Mouse (Mus musculus): ENCODE measurements around the gene Sufu. TPM values are rescaled to one million over a fixed set of nuclear protein-coding genes. Genes with fewer than 3 reads are reported as not detected.
A peak's percentile ranks its signal among the peaks of the same experiment; 100 is the strongest.

Sufu gene
- polyA plus RNA-seq (2012; rRNA removed) = 10.5 and 12.4 TPM in 2 replicates

DNA sequence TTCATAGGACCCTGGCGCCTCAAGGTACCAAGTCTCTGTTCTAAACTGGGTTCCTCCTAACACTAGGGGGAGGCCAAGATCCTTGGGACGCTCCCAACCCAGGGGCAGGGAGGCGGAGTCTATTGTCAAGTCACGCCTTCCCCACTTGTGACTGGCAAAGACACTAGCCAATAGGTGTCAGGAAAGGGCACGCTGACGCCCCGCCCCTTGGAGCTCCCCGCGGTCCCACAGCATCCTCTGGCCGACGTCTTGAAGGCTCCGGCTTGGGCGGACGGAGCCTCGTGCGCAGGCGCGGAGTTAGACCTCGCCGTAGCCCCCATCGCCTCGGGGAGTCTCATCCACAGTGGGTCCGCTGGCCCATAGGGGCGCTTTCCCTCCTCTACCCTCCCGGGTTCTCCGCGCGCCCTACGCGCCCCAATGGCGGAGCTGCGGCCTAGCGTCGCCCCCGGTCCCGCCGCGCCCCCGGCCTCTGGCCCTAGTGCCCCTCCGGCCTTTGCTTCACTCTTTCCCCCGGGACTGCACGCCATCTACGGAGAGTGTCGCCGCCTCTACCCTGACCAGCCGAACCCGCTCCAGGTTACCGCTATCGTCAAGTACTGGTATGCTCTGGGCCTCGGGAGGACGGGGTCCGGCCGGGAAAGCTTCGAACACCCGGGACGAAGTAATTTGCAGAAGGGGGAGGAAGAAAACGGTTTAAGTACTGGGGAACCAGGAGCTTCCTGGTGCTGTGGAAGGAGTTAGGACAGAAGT lies at the start of gene Sufu:
Gene Sufu (plus strand): TSS at position 211 of the 750 bp plus-strand sequence.
- peak; percentile 98 to 99 for DNase-seq (ENCODE audit: extremely low spot score in 1 of 2, low spot score in 1 of 2)

GRCm38 (mm10) chr19:46347146-46347545 lies 49.5 kb upstream of the Sufu start:
- DNase-seq (ENCODE audit: extremely low spot score in 1 of 2, low spot score in 1 of 2) = no peak

DNA sequence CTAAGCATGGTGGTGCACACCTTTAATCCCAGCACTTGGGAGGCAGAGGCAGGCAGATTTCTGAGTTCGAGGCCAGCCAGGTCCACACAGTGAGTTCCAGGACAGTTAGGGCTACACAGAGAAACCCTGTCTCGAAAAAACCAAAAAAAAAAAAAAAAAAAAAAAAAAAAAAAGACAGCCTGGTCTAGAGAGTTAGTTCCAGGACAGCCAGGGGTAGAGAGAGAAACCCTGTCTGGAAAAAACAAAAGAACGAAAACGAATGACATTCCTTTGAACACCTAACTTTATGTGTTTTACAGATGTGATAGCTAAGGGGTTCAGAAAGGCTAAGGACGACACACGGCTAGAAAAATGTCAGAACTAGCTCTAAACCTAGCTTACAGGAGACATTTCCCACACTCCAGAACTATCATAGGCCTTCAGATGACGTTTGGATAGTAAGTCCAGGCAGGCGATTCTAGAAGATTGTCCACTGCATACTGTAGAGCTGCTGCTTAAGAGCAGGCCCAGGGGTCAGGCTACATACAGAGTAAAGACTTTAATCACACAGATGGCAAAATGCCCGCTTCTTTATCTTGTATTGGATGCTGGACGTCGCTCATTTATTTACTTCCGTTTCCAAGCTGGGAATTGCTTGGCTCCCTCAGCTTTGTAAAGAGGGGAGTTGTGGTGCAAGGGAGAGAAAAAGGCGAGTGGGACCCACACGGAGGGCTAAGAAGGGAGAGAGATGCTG lies 48.6 kb upstream of the Sufu start:
- DNase-seq (ENCODE audit: extremely low spot score in 1 of 2, low spot score in 1 of 2) = peak in 1 of 2 experiments; percentile 38

- peak; percentile 86 to 92 for DNase-seq (ENCODE audit: extremely low spot score in 1 of 2, low spot score in 1 of 2)
Measured at GRCm38 (mm10) chr19:46348761-46349458, 47.8 kb upstream of the Sufu start.

DNA sequence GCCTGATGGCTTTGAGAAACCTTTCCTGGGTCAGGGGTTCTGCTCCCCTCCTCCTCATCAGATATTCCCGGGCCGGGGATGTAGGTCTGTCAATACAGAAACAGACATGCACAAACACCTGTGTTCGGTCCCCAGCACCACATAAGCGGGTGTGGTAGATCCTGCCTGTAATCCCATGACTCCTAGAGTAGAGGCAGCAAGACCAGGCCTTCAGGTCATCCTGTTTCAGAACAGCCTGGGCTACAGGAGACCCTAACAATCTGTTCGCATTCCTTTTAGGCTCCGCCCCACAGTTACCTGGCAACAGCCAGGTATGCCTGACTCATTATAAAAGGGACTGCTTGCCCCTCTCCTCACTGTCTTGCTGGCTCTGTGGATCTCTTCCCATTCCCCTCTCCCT lies 47.1 kb upstream of the Sufu start:
- no peak for DNase-seq (ENCODE audit: extremely low spot score in 1 of 2, low spot score in 1 of 2)

DNA sequence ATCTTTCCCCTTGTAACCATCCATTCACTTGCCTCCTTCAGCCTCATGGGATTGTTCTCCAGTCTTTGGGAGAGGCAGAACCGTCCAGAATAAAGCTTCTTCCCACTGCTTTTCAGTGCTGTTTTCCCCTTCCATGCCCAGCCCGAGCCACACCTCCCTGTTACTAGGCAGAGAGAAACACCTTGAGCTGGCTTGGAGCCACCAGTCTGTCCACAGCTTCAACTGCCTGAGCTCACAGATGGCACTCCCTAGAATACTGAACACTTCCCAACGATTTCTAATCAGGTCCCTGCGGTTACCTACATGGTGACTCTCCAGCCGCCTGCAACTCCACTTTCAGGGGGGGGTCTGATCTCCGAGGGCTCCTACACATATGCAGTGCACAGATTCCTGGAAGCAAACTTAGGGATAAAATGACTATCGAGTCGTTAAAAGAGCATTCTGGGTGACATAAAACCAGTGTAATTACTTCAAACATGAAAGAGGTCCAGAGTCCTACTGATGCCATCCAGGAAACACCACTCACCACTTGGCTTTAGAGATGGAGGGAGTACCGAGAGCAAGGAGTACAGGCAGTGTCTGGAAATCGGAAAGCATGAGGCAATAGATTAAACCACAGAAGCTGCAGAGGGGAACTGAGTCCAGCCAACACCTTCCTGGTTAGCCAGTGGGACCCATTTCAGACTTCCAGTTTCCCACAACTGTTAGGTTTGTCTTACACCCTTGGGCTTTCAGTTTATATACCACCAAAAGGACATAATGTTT lies 46.3 kb upstream of the Sufu start, which contains the start of gene 2310034G01Rik:
Gene 2310034G01Rik (minus strand): TSS at position 135 of the 765 bp plus-strand sequence.
- DNase-seq (ENCODE audit: extremely low spot score in 1 of 2, low spot score in 1 of 2) = no peak

GRCm38 (mm10) chr19:46356701-46357138 lies 40.0 kb upstream of the Sufu start:
- peak; percentile 87 to 93 for DNase-seq (ENCODE audit: extremely low spot score in 1 of 2, low spot score in 1 of 2)

DNA sequence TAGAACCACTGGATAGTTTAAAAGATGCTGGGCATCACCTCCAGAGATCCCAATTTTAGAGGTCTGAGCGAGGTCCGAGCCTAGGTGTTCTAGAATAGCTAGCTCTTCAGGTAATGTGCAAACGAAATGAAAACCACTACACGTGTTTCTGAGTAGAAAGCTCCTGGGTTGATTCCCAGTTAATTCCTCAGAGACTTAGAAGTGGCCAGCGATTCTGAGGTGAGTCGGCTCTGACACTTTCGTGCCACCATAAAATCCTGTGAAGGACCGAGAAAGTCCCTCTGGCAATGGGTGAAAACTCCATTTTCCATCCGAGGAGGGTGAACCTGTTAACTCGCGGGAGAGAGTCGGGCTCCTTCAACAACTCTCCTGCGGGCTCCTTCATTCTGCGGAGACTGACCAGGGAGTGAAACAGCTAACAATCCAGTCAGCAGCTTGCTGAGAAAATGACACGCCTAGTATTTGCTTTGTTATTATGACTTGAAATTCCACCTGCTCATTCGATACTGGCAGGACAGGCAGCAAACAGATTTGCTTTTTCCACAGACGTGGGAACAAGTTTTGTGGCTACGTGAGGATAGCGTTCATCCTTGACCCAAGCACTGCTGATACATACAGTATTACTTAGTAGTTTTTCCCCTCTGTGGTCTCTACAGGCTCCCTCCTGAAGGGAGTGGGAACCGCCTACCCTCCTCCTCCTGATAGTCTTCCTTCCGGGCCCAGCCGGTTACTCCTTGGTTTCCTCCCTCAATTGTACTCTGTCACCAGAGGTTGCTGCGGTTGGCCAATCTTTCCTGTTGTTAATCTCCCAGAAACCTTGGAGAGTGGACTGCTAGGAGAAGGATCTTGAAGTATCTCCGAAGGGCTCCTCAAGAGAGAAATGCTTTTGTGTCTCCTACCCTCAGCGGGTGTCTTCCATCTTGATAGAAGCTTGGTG lies 39.1 kb upstream of the Sufu start:
- no peak for DNase-seq (ENCODE audit: extremely low spot score in 1 of 2, low spot score in 1 of 2)

DNA sequence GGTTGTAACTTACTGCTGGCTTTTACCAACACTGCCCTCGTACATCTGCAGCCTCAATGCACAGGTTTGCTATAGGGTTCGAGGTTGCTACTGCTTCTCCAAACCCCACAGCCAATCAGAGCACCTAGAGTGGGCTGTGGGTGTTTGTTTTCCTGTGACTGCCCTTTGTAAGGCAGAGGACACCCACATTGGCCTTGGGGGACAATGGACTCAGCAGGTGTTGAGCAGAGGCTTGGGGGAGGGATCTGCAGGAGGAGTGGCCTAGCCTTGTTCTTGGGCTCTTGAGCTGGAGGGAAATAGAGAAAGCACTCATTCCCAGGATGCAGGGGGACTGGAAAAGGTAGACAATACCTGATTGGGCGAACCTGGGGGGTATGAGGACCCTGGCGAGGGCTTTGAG lies 38.3 kb upstream of the Sufu start:
- no peak for DNase-seq (ENCODE audit: extremely low spot score in 1 of 2, low spot score in 1 of 2)

DNA sequence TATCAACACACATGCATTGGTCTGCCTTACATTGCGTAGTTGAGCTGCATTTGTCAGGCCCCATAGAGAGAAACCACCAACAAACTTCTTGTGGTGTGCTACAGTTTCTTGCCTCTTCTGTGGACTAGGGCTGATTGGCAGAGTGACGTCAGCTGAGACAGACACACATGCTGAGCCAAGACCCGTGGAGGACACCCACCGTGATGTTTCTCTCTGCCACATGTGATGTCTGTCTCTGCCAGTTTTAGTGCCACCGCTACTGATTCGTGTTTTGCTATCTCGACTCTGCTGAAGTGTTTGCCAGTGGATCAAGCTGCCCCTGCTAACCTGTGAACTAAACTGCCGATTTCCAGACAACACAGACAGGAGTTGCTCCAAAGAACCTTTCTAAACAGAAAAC lies 34.6 kb upstream of the Sufu start:
- DNase-seq (ENCODE audit: extremely low spot score in 1 of 2, low spot score in 1 of 2) = no peak

GRCm38 (mm10) chr19:46363294-46364009 lies 33.2 kb upstream of the Sufu start:
- no peak for DNase-seq (ENCODE audit: extremely low spot score in 1 of 2, low spot score in 1 of 2)

DNA sequence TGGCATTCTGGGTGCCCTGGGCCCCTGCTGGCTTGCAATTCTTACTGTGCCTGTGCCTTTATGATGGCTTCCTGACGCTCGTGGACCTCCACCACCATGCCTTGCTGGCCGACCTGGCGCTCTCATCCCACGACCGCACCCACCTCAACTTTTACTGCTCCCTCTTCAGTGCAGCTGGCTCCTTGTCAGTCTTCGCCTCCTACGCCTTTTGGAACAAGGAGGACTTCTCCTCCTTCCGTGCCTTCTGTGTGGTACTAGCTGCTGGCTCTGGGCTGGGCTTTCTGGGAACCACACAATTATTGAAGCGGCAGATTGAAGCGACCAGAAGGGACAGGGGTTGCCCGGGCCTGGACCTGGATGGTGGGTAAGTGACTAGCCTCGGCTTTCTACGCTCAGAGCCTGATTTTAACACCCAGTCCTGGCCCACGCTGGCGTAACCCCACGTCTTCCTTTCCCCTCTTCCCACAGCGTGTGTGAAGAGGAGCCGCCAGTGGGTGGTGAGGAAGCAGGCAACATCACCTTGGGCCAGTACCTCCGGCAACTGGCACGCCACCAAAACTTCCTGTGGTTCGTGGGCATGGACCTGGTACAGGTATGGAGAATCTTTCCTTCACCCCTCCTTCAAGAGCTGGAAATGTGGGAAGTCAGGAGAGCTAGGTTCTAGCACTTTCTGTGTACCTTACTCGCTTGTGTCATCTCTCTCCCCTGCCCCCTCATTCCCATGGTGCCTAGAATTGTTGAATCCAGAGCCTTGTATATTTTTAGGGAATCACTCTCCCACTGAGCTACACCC lies 28.7 kb upstream of the Sufu start:
- peak; percentile 50 to 70 for DNase-seq (ENCODE audit: extremely low spot score in 1 of 2, low spot score in 1 of 2)

DNA sequence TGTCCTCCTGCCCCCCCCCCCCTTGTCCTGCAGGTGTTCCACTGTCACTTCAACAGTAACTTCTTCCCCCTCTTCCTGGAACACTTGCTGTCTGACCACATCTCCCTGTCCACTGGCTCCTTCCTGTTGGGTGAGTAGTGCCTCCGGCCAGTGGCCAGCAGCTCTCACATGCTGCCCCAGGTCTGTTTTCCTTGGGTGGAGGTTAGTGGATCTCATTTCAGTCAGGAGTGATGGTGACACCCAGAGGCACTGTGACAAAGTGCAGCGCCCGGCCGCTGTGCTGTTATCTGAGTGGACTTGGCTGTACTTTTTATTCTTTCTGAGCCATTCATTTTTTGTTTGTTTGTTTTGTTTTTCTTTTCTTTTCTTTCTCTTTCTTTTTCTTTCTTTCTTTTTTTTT lies 27.5 kb upstream of the Sufu start:
- DNase-seq (ENCODE audit: extremely low spot score in 1 of 2, low spot score in 1 of 2) = peak in 1 of 2 experiments; percentile 76

DNA sequence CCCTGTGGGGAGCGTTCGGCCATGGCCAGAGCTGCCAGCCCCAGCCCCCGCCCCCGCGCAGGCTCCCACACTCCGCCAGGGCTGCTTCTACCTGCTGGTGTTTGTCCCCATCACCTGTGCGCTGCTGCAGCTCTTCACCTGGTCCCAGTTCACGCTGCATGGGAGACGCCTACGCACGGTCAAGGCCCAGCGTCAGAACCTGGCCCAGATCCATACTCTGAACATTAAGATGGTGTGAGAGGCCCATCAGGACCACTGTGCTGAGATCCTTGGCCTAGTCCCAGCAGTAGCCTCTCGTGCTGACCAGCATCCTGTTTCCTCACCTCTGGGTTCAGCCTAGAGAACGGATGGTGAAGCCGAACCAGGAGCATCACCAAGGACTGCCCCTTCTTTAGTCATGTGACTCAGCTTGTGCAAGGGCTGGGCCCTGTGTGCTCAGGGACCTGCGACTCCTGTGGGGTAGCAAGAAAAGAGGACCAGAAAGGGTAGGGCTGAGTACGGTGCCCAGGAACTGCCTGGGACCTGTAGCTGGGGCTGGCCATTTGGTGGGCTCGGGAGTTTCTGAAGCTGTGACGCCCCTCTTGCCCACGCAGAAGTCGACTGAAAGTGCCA lies 22.1 kb upstream of the Sufu start:
- no peak for DNase-seq (ENCODE audit: extremely low spot score in 1 of 2, low spot score in 1 of 2)

DNA sequence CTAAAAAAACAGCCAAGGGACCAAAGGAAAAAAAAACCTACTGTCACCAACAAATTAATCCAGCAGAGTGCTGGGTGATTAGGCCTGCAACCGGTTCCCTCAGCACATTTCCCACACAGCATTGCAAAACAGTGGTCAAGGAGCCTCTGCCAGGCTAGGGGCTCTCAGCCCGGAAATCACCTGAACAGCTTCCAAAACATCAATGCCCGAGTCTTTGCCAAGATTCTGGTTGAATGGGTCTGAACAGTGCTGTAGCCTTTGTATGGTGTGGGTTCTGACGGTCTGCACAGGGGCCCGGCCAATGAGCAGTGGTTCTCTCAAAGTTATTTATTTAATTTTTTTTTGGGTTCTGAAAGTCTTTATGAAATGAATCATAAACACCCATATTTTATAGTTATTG lies 21.2 kb upstream of the Sufu start:
- DNase-seq (ENCODE audit: extremely low spot score in 1 of 2, low spot score in 1 of 2) = peak in 1 of 2 experiments; percentile 59

DNA sequence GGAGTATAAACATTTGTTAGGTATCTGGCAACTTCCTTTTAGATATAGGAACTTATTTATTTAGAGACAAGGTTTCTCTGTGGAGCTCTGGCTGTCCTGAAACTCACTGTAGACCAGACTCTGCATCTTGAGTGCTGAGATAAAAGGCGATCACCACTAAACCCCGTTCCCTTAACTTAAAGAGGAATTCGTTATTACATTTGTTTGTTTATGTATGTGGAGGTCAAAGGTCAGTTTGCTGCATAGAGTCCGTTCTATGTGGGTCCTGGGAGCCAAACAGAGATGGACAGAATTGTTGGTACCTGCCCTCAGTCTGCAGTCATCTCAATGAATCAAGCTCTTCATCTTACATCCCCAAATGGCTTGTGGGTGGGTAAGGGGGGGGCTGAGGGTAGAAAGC lies 20.8 kb upstream of the Sufu start:
- DNase-seq (ENCODE audit: extremely low spot score in 1 of 2, low spot score in 1 of 2) = no peak

DNA sequence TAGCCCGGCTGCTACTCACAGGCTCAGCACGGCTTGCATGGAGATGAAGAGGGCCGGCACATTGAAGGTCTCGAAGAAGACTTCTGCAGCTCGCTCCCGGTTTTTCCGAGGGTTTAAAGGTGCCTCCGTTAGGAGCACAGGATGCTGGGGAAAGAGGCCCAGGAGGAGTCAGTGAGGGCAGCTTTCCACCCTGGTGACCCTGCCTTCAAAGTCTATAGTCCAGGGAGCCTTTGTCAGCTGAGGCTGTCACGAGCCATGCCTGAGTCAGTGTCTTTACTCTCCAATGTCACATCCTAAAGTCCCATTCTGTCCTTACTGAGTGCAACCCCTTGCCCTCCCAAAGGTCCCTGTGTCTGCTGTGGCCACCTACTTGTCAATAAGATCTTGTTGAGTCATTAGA lies 14.4 kb upstream of the Sufu start:
- DNase-seq (ENCODE audit: extremely low spot score in 1 of 2, low spot score in 1 of 2) = no peak

- no peak for DNase-seq (ENCODE audit: extremely low spot score in 1 of 2, low spot score in 1 of 2)
Measured at GRCm38 (mm10) chr19:46389872-46390271, 6.8 kb upstream of the Sufu start.
